Mouse (Mus musculus): ENCODE data around the gene Tuba1b.
"Not testable (repeated sequence)": the region's sequence is repeated elsewhere in the genome, so short reads cannot be mapped to it uniquely, and the experiment has no call there.

Tuba1b gene

GRCm38 (mm10) chr15:98934217-98934839, at the start of gene Tuba1b:
Gene Tuba1b (minus strand): TSS chr15:98934565.
- DNase-seq: peak; percentile 92 to 96

- DNase-seq: no peak
Observed at GRCm38 (mm10) chr15:98983431-98984081, 49.2 kb upstream of the Tuba1b start.

GRCm38 (mm10) chr15:98982100-98982499, 47.7 kb upstream of the Tuba1b start:
- DNase-seq: no peak

GRCm38 (mm10) chr15:98980012-98980614, 45.7 kb upstream of the Tuba1b start:
- no peak for DNase-seq

GRCm38 (mm10) chr15:98978409-98979172, 44.2 kb upstream of the Tuba1b start:
- DNase-seq: no peak

GRCm38 (mm10) chr15:98977759-98978408, 43.5 kb upstream of the Tuba1b start:
- DNase-seq: peak; percentile 92 to 94

- DNase-seq: peak; percentile 66 to 68
Observed at GRCm38 (mm10) chr15:98976763-98977758, 42.7 kb upstream of the Tuba1b start.

GRCm38 (mm10) chr15:98973015-98973614, 38.8 kb upstream of the Tuba1b start:
- peak; percentile 35 to 79 for DNase-seq

GRCm38 (mm10) chr15:98971576-98972320, 37.4 kb upstream of the Tuba1b start:
- not testable (repeated sequence) for DNase-seq

GRCm38 (mm10) chr15:98971111-98971510, 36.7 kb upstream of the Tuba1b start:
- DNase-seq: no peak

GRCm38 (mm10) chr15:98969372-98970101, 35.2 kb upstream of the Tuba1b start:
- DNase-seq: no peak

GRCm38 (mm10) chr15:98968701-98969371, 34.5 kb upstream of the Tuba1b start:
- DNase-seq: peak; percentile 43 to 49

- no peak for DNase-seq
Observed at GRCm38 (mm10) chr15:98959531-98959930, 25.2 kb upstream of the Tuba1b start.

GRCm38 (mm10) chr15:98958901-98959420, 24.6 kb upstream of the Tuba1b start:
- no peak for DNase-seq

GRCm38 (mm10) chr15:98957475-98957874, 23.1 kb upstream of the Tuba1b start:
- no peak for DNase-seq

GRCm38 (mm10) chr15:98956000-98956399, 21.6 kb upstream of the Tuba1b start:
- DNase-seq: no peak

GRCm38 (mm10) chr15:98955324-98955723, 21.0 kb upstream of the Tuba1b start:
- no peak for DNase-seq

GRCm38 (mm10) chr15:98954425-98955253, 20.3 kb upstream of the Tuba1b start:
- no peak for DNase-seq
